Mouse (Mus musculus): ENCODE measurements around the gene Pex12. TPM values are rescaled to one million over a fixed set of nuclear protein-coding genes. Genes with fewer than 3 reads are reported as not detected.

Gene Pex12
- polyA plus RNA-seq, 1 experiment from 2014 or later, result 9.3 TPM

GRCm38 (mm10) chr11:83292251-83292587, 10.2 kb downstream of the Pex12 start:
- Histone ChIP-seq H3K4me3 (ENCODE audit: low read depth, low read length) (peak overlapping the region; percentile 57), H3K9ac (ENCODE audit: low read depth, low read length) (peak overlapping the region; percentile 48), H3K36me3 (ENCODE audit: control insufficient read depth, insufficient read depth) (peaks cover 13% of the 10 kb centered on the region), H3K9me3 (ENCODE audit: control insufficient read depth) (no peaks in the 10 kb centered on the region), H3K27me3 (replicated peaks; ENCODE audit: control insufficient read depth, insufficient read depth, low read length) (no peaks in the 10 kb centered on the region), H3K27ac (ENCODE audit: low read depth, low read length) (0 out of 2 replicates have a peak overlapping the region, but pooled peaks have one; percentile 1), H3K4me2 (replicated peaks; ENCODE audit: low read depth) (peak overlapping the region; percentile 73), H3K4me1 (replicated peaks; ENCODE audit: control insufficient read depth, insufficient read depth, low read length) (no peaks in the 10 kb centered on the region; the same call in 1 of the 2 replicates)
- 0% methylated on average over 5 of the region's 5 CpGs for WGBS
- ATAC-seq, result no peak
- TF ChIP-seq CTCF (IDR thresholded peaks at IDR 0.05; ENCODE audit: low read depth), result no peak

DNA sequence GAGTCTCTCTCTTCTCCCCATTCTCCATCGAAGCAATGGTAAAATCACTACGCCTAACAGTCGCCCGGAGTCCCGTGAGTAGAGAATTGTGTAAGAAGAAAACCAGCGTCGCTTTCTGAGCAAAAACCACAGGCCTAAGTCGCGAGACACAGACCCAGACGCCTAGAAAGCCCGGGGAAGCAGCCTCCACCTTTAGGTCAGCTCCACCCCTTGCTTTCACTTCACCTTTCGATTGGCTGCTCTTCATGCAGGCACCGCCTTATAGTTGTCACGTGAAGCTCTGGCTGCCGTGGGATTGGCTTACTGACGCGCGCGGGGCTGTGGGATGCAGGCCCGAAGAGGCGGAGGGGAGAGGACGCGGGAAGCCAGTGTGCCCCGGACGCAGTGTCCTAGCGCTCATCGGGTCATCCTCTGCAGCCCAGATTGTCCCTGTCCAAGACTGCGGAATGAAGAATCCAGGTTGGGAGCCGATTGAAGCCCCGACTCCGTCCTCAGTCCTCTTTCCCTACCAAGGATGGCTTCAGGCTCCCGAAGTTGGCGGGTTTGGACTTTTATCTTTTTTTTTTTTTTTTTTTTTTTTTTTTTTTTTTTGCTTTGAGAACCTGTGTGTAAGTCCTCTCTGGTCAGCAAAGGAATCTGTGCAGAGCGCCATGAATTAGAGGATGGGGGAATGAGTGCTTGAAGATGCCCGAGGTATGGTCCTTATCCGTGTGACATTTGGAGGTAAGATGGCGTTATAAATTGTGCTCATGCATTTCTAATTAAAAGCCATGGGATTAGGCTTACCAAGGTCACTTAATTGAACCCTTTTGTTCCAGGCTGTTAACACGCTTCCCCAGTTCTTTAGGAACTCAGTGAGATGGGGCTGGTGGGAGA, 10.8 kb downstream of the Pex12 start:
- H3K4me3 ChIP-seq (ENCODE audit: low read depth, low read length), result peak overlapping the region; percentile 57
- no peaks in the 10 kb centered on the region; the same call in 1 of the 2 replicates for H3K4me1 ChIP-seq (replicated peaks; ENCODE audit: control insufficient read depth, insufficient read depth, low read length)
- under 1% methylated on average over 38 of the region's 38 CpGs for WGBS
- no peak for TF ChIP-seq CTCF (IDR thresholded peaks at IDR 0.05; ENCODE audit: low read depth)
- 0 out of 2 replicates have a peak overlapping the region, but pooled peaks have one; percentile 1 for H3K27ac ChIP-seq (ENCODE audit: low read depth, low read length)
- no peaks in the 10 kb centered on the region for H3K27me3 ChIP-seq (replicated peaks; ENCODE audit: control insufficient read depth, insufficient read depth, low read length)
- peak overlapping the region; percentile 48 for H3K9ac ChIP-seq (ENCODE audit: low read depth, low read length)
- peak overlapping the region; percentile 73 for H3K4me2 ChIP-seq (replicated peaks; ENCODE audit: low read depth)
- peaks cover 8% of the 10 kb centered on the region for H3K36me3 ChIP-seq (ENCODE audit: control insufficient read depth, insufficient read depth)
- no peaks in the 10 kb centered on the region for H3K9me3 ChIP-seq (ENCODE audit: control insufficient read depth)
- ATAC-seq, result peak; percentile 98

DNA sequence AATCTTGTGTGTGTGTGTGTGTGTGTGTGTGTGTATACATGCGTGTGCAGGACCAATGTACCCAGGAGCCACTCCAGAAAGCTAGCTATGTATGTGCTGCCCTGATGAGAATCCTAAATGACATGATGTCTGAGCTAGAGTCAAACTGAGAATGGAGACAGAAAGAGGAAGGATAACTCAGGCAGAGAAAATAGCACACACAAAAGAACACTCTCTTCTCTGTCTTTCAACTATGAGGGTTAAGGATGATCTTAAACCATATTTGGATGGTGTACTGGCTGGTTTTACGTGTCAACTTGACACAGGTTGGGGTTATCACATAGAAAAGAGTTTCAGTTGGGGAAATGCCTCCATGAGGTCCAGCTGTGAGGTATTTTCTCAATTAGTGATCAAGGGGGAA, 12.8 kb downstream of the Pex12 start:
- H3K4me3 ChIP-seq (ENCODE audit: low read depth, low read length), result no peak overlapping the region
- no peak overlapping the region for H3K4me2 ChIP-seq (replicated peaks; ENCODE audit: low read depth)
- WGBS, result 92% methylated on average over 2 of the region's 2 CpGs
- H3K4me1 ChIP-seq (replicated peaks; ENCODE audit: control insufficient read depth, insufficient read depth, low read length), result no peaks in the 10 kb centered on the region; the same call in 1 of the 2 replicates
- H3K36me3 ChIP-seq (ENCODE audit: control insufficient read depth, insufficient read depth), result no peaks in the 10 kb centered on the region
- no peaks in the 10 kb centered on the region for H3K9me3 ChIP-seq (ENCODE audit: control insufficient read depth)
- no peak overlapping the region for H3K9ac ChIP-seq (ENCODE audit: low read depth, low read length)
- no peak overlapping the region for H3K27ac ChIP-seq (ENCODE audit: low read depth, low read length)
- TF ChIP-seq CTCF (IDR thresholded peaks at IDR 0.05; ENCODE audit: low read depth), result no peak
- no peak for ATAC-seq
- no peaks in the 10 kb centered on the region for H3K27me3 ChIP-seq (replicated peaks; ENCODE audit: control insufficient read depth, insufficient read depth, low read length)

- Histone ChIP-seq H3K27ac (ENCODE audit: low read depth, low read length) (no peak overlapping the region), H3K9ac (ENCODE audit: low read depth, low read length) (no peak overlapping the region), H3K9me3 (ENCODE audit: control insufficient read depth) (no peaks in the 10 kb centered on the region), H3K36me3 (ENCODE audit: control insufficient read depth, insufficient read depth) (no peaks in the 10 kb centered on the region), H3K4me3 (ENCODE audit: low read depth, low read length) (no peak overlapping the region), H3K4me1 (replicated peaks; ENCODE audit: control insufficient read depth, insufficient read depth, low read length) (no peaks in the 10 kb centered on the region; the same call in 1 of the 2 replicates), H3K27me3 (replicated peaks; ENCODE audit: control insufficient read depth, insufficient read depth, low read length) (no peaks in the 10 kb centered on the region), H3K4me2 (replicated peaks; ENCODE audit: low read depth) (no peak overlapping the region)
- 86% methylated on average over 5 of the region's 5 CpGs for WGBS
- ATAC-seq, result no peak
- TF ChIP-seq CTCF (IDR thresholded peaks at IDR 0.05; ENCODE audit: low read depth), result no peak
These were observed 13.3 kb downstream of the Pex12 start for GRCm38 (mm10) chr11:83289036-83289435.

GRCm38 (mm10) chr11:83286566-83286965, 15.8 kb downstream of the Pex12 start, which contains the start of gene Slfn14:
Gene Slfn14 (minus strand): TSS chr11:83286726.
- no peak within 1 kb of the TSS for H3K27ac ChIP-seq (ENCODE audit: low read depth, low read length)
- H3K9me3 ChIP-seq (ENCODE audit: control insufficient read depth), result no peaks in the 10 kb centered on the region
- no peaks in the 10 kb centered on the region for H3K4me1 ChIP-seq (replicated peaks; ENCODE audit: control insufficient read depth, insufficient read depth, low read length)
- H3K4me3 ChIP-seq (ENCODE audit: low read depth, low read length), result no peak within 1 kb of the TSS
- no peak for ATAC-seq
- H3K36me3 ChIP-seq (ENCODE audit: control insufficient read depth, insufficient read depth), result no peaks in the 10 kb centered on the region
- H3K9ac ChIP-seq (ENCODE audit: low read depth, low read length), result no peak within 1 kb of the TSS
- no peak within 1 kb of the TSS for H3K4me2 ChIP-seq (replicated peaks; ENCODE audit: low read depth)
- no peak for TF ChIP-seq CTCF (IDR thresholded peaks at IDR 0.05; ENCODE audit: low read depth)
- H3K27me3 ChIP-seq (replicated peaks; ENCODE audit: control insufficient read depth, insufficient read depth, low read length), result no peaks in the 10 kb centered on the region
- WGBS, result 70% methylated on average over 1 of the region's 1 CpGs

DNA sequence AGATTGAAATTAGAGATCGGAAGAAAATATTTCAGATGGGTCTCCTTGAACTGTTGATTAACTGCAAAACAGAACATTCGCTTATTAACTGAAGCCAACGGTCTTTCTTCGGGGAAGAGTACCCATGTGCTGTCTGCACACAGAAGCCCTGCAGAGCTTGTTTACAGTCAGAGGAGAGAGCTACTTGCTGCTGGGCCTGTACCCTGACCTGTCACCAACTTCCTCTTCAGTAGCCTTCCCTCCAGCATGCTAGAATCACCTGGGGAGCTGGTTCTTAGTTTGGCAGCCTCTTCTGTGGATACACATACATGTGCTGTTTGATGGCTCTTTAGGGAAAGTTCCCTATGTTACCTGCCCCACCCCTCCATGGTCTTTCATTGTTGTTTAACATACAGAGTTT, 16.8 kb downstream of the Pex12 start:
- Histone ChIP-seq H3K27ac (ENCODE audit: low read depth, low read length) (no peak overlapping the region), H3K36me3 (ENCODE audit: control insufficient read depth, insufficient read depth) (no peaks in the 10 kb centered on the region), H3K4me1 (replicated peaks; ENCODE audit: control insufficient read depth, insufficient read depth, low read length) (no peaks in the 10 kb centered on the region), H3K4me3 (ENCODE audit: low read depth, low read length) (no peak overlapping the region), H3K27me3 (replicated peaks; ENCODE audit: control insufficient read depth, insufficient read depth, low read length) (no peaks in the 10 kb centered on the region), H3K4me2 (replicated peaks; ENCODE audit: low read depth) (no peak overlapping the region), H3K9me3 (ENCODE audit: control insufficient read depth) (no peaks in the 10 kb centered on the region), H3K9ac (ENCODE audit: low read depth, low read length) (no peak overlapping the region)
- no peak for ATAC-seq
- TF ChIP-seq CTCF (IDR thresholded peaks at IDR 0.05; ENCODE audit: low read depth), result no peak
- WGBS, result 87% methylated on average over 4 of the region's 4 CpGs
